Mouse (Mus musculus): ENCODE measurements at regions not wholly inside any gene's neighbourhood (a gene's known extent, or its start where the extent isn't known, plus 50 kb on each side); places are given as distances from the start of the nearest gene placed in this dataset.

DNA sequence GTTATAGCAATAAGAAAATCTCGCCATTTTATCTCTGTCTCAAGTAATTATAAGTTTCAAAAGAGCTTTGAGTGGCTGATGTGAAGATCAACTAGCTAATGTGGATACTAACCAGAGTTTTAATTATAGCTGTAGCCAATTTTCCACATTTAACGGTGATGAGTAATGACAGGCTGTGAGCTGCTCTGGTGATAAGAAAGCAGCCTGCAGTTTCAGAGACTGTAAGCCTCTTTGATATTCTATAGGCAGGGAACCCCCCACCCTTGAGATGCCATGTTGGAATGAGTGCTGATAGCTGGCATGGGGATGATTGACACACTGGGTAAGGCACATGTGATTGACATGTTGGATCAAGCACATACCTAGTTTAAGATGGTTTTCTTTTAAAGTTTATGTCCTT, 245.6 kb upstream of the Ubash3b start:
- no peak for TF ChIP-seq POLR2A (IDR thresholded peaks at IDR 0.05; ENCODE audit: borderline replicate concordance, control insufficient read depth, low read depth, low read length)
- TF ChIP-seq CTCF (IDR thresholded peaks at IDR 0.05; ENCODE audit: control insufficient read depth, insufficient read depth, low read length) = no peak
